Mouse (Mus musculus) forebrain, postnatal 0 days (tissue): ENCODE results near the gene Olfr119. TPM values are rescaled to one million over a fixed set of nuclear protein-coding genes. Genes with fewer than 3 reads are reported as not detected.
"Not testable (repeated sequence)": the region's sequence is repeated elsewhere in the genome, so short reads cannot be mapped to it uniquely, and the experiment has no call there.

Experiments
- ATAC-seq: fragments of 200-750 bp; cut with Nextera tagmentation; 2 replicates; pipeline ENCODE4 v1.8.0; 2017; ENCODE audit warnings: mild to moderate bottlenecking, moderate library complexity
- DNase-seq: peaks from one replicate; pipeline ENCODE4 v3.0.0-alpha.2; 2015
- H3K27ac ChIP-seq: fragments of 300-500 bp; sonication (generic); 2 replicates; pipeline ENCODE4 v1.5.1; 2014; ENCODE audit warnings: low read depth, mild to moderate bottlenecking, antibody characterized with exemption, low read length, moderate library complexity, mixed read lengths
- H3K27me3 ChIP-seq: fragments of 300-500 bp; sonication (generic); 2 replicates; pipeline ENCODE4 v1.6.1; 2014; ENCODE audit warnings: mild to moderate bottlenecking, low read length, mixed read lengths; ENCODE audit not compliant: insufficient read depth
- H3K36me3 ChIP-seq: fragments of 300-500 bp; sonication (generic); 2 replicates; pipeline ENCODE4 v1.6.1; 2014; ENCODE audit warnings: mild to moderate bottlenecking, moderate library complexity; ENCODE audit not compliant: insufficient read depth
- H3K4me1 ChIP-seq: fragments of 300-500 bp; sonication (generic); 2 replicates; pipeline ENCODE4 v1.6.1; 2014; ENCODE audit warnings: antibody characterized with exemption; ENCODE audit not compliant: insufficient read depth
- H3K4me2 ChIP-seq: fragments of 300-500 bp; sonication (generic); 2 replicates; pipeline ENCODE4 v1.6.1; 2014; ENCODE audit warnings: low read depth, mild to moderate bottlenecking, moderate library complexity
- H3K4me3 ChIP-seq: fragments of 300-500 bp; sonication (generic); 2 replicates; pipeline ENCODE4 v1.5.1; 2014; ENCODE audit warnings: low read depth, low read length, mixed read lengths
- H3K9ac ChIP-seq: fragments of 300-500 bp; sonication (generic); 2 replicates; pipeline ENCODE4 v1.6.1; 2014; ENCODE audit warnings: mild to moderate bottlenecking
- H3K9me3 ChIP-seq: fragments of 300-500 bp; sonication (generic); 2 replicates; pipeline ENCODE4 v1.6.1; 2016; ENCODE audit warnings: low read length
- CTCF ChIP-seq: sonication (generic); IDR thresholded peaks from 2 replicates; pipeline ENCODE4 v1.5.1; 2016; ENCODE audit warnings: antibody characterized with exemption, control low read depth, low read depth
- WGBS: fragments of 180-500 bp; shearing (Covaris S2); extraction: QIAGEN DNeasy Blood & Tissue Kit; methylation state at CpG from one replicate; pipeline ENCODE4 v1.1.7; 2014; 5-methylcytosine and 5-hydroxymethylcytosine counted together
- polyA plus RNA-seq: library from polyadenylated mRNA; unstranded; fragments of >200 nt; fragmentation: Nextera tagmentation; extraction: Ambion mirVana; gene quantifications from 2 replicates; pipeline ENCODE4 v1.2.1, GENCODE M21; 2015
- total RNA-seq: library from RNA; depleted of rRNA; stranded (reverse); fragments of >200 nt; gene quantifications from 2 replicates; pipeline ENCODE4 v1.2.3, GENCODE M21; 2014; rRNA removed

Gene Olfr119
- total RNA-seq, result not detected in 2 replicates
- polyA plus RNA-seq, result not detected in 2 replicates

DNA sequence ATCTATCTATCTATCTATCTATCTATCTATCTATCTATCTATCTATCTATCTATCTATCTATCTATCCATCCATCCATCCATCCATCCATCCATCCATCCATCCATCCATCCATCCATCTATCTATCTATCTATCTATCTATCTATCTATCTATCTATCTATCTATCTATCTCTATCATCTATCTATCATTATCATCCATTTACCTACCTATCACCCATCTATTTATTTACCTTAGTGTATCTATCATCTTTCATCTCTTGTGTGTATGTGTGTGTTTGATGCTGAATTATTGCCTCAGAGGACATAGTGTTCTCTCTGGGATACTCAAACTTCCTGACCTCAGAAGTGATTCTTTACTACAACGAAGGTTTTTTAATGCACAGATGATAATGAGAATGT is at the start of gene Olfr119:
Gene Olfr119 (plus strand): TSS at position 301 of the 400 bp plus-strand sequence.
- H3K36me3 ChIP-seq, ATAC-seq, H3K27ac ChIP-seq, H3K4me1 ChIP-seq, H3K9ac ChIP-seq, DNase-seq, H3K9me3 ChIP-seq, H3K27me3 ChIP-seq, H3K4me2 ChIP-seq, H3K4me3 ChIP-seq: not testable (repeated sequence)
- 65% methylated on average over 1 of the region's 1 CpGs for WGBS

DNA sequence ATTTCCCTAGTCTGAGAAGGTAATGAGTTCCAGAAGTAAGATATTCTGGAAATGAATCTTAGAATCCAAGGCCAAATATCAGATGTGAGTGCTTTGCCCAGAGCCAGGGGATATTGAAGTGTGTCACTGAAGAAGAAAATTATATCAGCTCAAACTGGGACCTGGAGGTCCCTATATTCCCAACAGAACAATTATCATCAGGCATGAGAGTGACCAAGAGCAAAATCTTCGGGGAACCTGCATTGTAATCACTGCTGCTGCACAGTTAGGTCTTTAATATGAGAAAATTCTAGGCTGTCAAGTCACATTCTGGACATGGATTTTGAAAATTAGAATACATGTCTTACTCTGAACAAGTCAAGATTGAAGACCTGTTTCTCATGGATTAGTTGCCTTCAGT is 32.7 kb upstream of the Olfr119 start, which contains the start of gene Olfr117:
Gene Olfr117 (minus strand): TSS at position 101 of the 400 bp plus-strand sequence.
- Histone ChIP-seq H3K36me3 (no peaks in the 10 kb centered on the region), H3K27ac (no peak within 1 kb of the TSS), H3K4me2 (no peak within 1 kb of the TSS), H3K27me3 (no peaks in the 10 kb centered on the region), H3K4me3 (no peak within 1 kb of the TSS), H3K9me3 (no peaks in the 10 kb centered on the region), H3K9ac (no peak within 1 kb of the TSS), H3K4me1 (no peaks in the 10 kb centered on the region)
- ATAC-seq (no peak), DNase-seq (no peak)
- WGBS, result 66% methylated on average over 1 of the region's 1 CpGs
- no peak for TF ChIP-seq CTCF

DNA sequence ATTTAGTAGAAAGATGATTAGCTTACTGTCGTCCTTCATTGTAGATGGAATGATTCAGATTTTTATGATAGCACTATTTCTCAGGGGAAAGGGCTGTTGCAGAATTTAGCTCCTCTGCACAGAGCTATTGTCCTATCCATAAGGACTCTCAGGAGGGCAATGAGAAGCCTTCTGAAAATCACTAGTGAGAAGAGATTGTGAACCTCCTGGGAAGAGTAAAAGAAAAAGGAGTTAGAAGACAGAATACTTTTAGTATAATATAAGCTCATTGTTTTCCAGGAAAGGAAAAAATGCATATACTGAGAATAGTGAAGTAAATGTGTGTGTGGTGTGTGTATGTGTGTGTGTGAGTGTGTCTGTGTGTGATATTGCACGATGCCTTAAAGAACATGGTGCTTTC is 29.7 kb upstream of the Olfr119 start, which contains the start of gene Olfr118:
Gene Olfr118 (plus strand): TSS at position 301 of the 400 bp plus-strand sequence.
- Histone ChIP-seq H3K9ac (no peak within 1 kb of the TSS), H3K4me3 (no peak within 1 kb of the TSS), H3K36me3 (no peaks in the 10 kb centered on the region), H3K27me3 (no peaks in the 10 kb centered on the region), H3K4me2 (no peak within 1 kb of the TSS), H3K9me3 (no peaks in the 10 kb centered on the region), H3K4me1 (no peaks in the 10 kb centered on the region), H3K27ac (no peak within 1 kb of the TSS)
- no peak for ATAC-seq
- WGBS, result 66% methylated on average over 2 of the region's 2 CpGs
- no peak for DNase-seq
- TF ChIP-seq CTCF, result no peak

DNA sequence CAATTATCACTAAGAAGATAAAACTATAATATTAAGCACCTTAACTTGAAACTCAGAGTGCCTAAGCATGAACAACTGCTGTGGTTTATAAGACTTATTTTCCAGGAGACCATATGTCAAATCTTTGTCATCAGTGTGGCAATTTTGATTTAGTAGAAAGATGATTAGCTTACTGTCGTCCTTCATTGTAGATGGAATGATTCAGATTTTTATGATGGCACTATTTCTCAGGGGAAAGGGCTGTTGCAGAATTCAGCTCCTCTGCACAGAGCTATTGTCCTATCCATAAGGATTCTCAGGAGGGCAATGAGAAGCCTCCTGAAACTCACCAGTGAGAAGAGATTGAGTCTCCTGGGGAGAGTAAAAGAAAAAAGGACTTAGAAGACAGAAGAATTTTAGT is 25.1 kb downstream of the Olfr119 start, which contains the start of gene Olfr120:
Gene Olfr120 (plus strand): TSS at position 301 of the 400 bp plus-strand sequence.
- no peak within 1 kb of the TSS for H3K4me3 ChIP-seq
- TF ChIP-seq CTCF, result no peak
- H3K9me3 ChIP-seq, result no peaks in the 10 kb centered on the region
- no peak for DNase-seq
- H3K27ac ChIP-seq, result no peak within 1 kb of the TSS
- no peak within 1 kb of the TSS for H3K9ac ChIP-seq
- H3K4me1 ChIP-seq, result no peaks in the 10 kb centered on the region
- WGBS, result 88% methylated on average over 1 of the region's 1 CpGs
- H3K27me3 ChIP-seq, result no peaks in the 10 kb centered on the region
- H3K4me2 ChIP-seq, result no peak within 1 kb of the TSS
- ATAC-seq, result no peak
- no peaks in the 10 kb centered on the region for H3K36me3 ChIP-seq

DNA sequence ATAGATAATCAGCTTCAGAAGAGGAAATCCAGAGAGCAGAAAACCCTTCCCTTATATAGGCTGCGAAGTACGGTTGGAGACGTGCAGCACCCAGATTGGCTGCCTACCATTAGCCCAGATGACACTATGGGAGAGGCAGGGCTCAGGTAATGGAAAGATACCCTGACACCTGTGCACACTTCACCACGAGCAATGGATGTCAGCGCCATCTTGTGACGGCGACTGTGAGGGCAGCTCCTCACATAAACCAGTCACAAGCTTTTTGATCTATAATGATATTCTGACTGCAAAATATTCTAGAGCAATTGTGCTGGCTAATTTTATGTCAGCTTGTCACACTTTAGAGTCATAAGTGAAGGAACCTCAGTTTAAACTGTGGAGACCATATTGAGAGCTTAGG is 41.7 kb downstream of the Olfr119 start:
- no peak overlapping the region for H3K27ac ChIP-seq

More for the DNA sequence above, 41.7 kb downstream of the Olfr119 start:
- H3K9ac ChIP-seq, result no peak overlapping the region
- ATAC-seq (no peak), DNase-seq (no peak)
- H3K36me3 ChIP-seq, result no peaks in the 10 kb centered on the region
- no peak for TF ChIP-seq CTCF
- no peaks in the 10 kb centered on the region for H3K9me3 ChIP-seq
- H3K27me3 ChIP-seq, result no peaks in the 10 kb centered on the region
- H3K4me2 ChIP-seq, result no peak overlapping the region
- no peak overlapping the region for H3K4me3 ChIP-seq
- 57% methylated on average over 7 of the region's 7 CpGs for WGBS
- H3K4me1 ChIP-seq, result no peaks in the 10 kb centered on the region

Other genes with a start within 250 kb of the Olfr119 start
- gene Olfr109, start 237.6 kb upstream of the Olfr119 start, total RNA-seq, result not detected in 2 replicates
- not detected in 2 replicates for gene Olfr109, start 237.6 kb upstream of the Olfr119 start, polyA plus RNA-seq
- gene H2-M2, start 213.0 kb upstream of the Olfr119 start, total RNA-seq, result not detected in 2 replicates
- not detected in 2 replicates for gene H2-M2, start 213.0 kb upstream of the Olfr119 start, polyA plus RNA-seq
- not detected in 2 replicates for gene Olfr110, start 204.1 kb upstream of the Olfr119 start, total RNA-seq
- not detected in 2 replicates for gene Olfr110, start 204.1 kb upstream of the Olfr119 start, polyA plus RNA-seq
- gene Olfr111, start 188.5 kb upstream of the Olfr119 start, total RNA-seq, result 0.15 and 0.95 TPM in 2 replicates
- gene Olfr111, start 188.5 kb upstream of the Olfr119 start, polyA plus RNA-seq, result not detected in 2 replicates
- not detected in 2 replicates for gene Olfr112, start 127.1 kb upstream of the Olfr119 start, total RNA-seq
- not detected in 2 replicates for gene Olfr112, start 127.1 kb upstream of the Olfr119 start, polyA plus RNA-seq
- gene Olfr113, start 118.9 kb upstream of the Olfr119 start, total RNA-seq, result not detected in 2 replicates
- gene Olfr113, start 118.9 kb upstream of the Olfr119 start, polyA plus RNA-seq, result not detected in 2 replicates
- gene Olfr114, start 103.8 kb upstream of the Olfr119 start, total RNA-seq, result not detected in 2 replicates
- gene Olfr114, start 103.8 kb upstream of the Olfr119 start, polyA plus RNA-seq, result not detected in 2 replicates
- not detected in 2 replicates for gene Olfr115, start 69.5 kb upstream of the Olfr119 start, total RNA-seq
- not detected in 2 replicates for gene Olfr115, start 69.5 kb upstream of the Olfr119 start, polyA plus RNA-seq
- not detected in 2 replicates for gene Olfr116, start 69.4 kb upstream of the Olfr119 start, total RNA-seq
- not detected in 2 replicates for gene Olfr116, start 69.4 kb upstream of the Olfr119 start, polyA plus RNA-seq
- gene Olfr117, start 32.8 kb upstream of the Olfr119 start, total RNA-seq, result not detected in 2 replicates
- gene Olfr117, start 32.8 kb upstream of the Olfr119 start, polyA plus RNA-seq, result not detected in 2 replicates
- gene Olfr118, start 29.6 kb upstream of the Olfr119 start, total RNA-seq, result not detected in 2 replicates
- not detected in 2 replicates for gene Olfr118, start 29.6 kb upstream of the Olfr119 start, polyA plus RNA-seq
- gene Olfr120, start 25.2 kb downstream of the Olfr119 start, total RNA-seq, result not detected in 2 replicates
- not detected in 2 replicates for gene Olfr120, start 25.2 kb downstream of the Olfr119 start, polyA plus RNA-seq
- not detected in 2 replicates for gene Olfr121, start 52.3 kb downstream of the Olfr119 start, total RNA-seq
- gene Olfr121, start 52.3 kb downstream of the Olfr119 start, polyA plus RNA-seq, result not detected in 2 replicates
- gene Olfr122, start 72.0 kb downstream of the Olfr119 start, total RNA-seq, result not detected in 2 replicates
- not detected in 2 replicates for gene Olfr122, start 72.0 kb downstream of the Olfr119 start, polyA plus RNA-seq
- gene Olfr123, start 97.0 kb downstream of the Olfr119 start, total RNA-seq, result not detected in 2 replicates
- not detected in 2 replicates for gene Olfr123, start 97.0 kb downstream of the Olfr119 start, polyA plus RNA-seq
- not detected in 2 replicates for gene Olfr124, start 103.3 kb downstream of the Olfr119 start, total RNA-seq
- not detected in 2 replicates for gene Olfr124, start 103.3 kb downstream of the Olfr119 start, polyA plus RNA-seq
- gene Olfr125, start 136.4 kb downstream of the Olfr119 start, total RNA-seq, result not detected in 2 replicates
- gene Olfr125, start 136.4 kb downstream of the Olfr119 start, polyA plus RNA-seq, result not detected in 2 replicates
- not detected in 2 replicates for gene Olfr126, start 150.9 kb downstream of the Olfr119 start, total RNA-seq
- not detected in 2 replicates for gene Olfr126, start 150.9 kb downstream of the Olfr119 start, polyA plus RNA-seq
- not detected in 2 replicates for gene Olfr127, start 203.9 kb downstream of the Olfr119 start, total RNA-seq
- gene Olfr127, start 203.9 kb downstream of the Olfr119 start, polyA plus RNA-seq, result not detected in 2 replicates
- gene Olfr128, start 224.0 kb downstream of the Olfr119 start, total RNA-seq, result not detected in 2 replicates
- gene Olfr128, start 224.0 kb downstream of the Olfr119 start, polyA plus RNA-seq, result not detected in 2 replicates